Mouse (Mus musculus) liver, embryonic 14.5 days (tissue): ENCODE measurements around the gene Elmo1. TPM values are rescaled to one million over a fixed set of nuclear protein-coding genes. Genes with fewer than 3 reads are reported as not detected.

ENCODE experiments used
- ATAC-seq: fragments of 200-750 bp; cut with Nextera tagmentation; 2 replicates; pipeline ENCODE4 v1.8.0; 2017; ENCODE audit warnings: moderate number of reproducible peaks, mild to moderate bottlenecking, moderate library complexity; ENCODE audit not compliant: insufficient read depth
- DNase-seq, 3 experiments: peaks; one replicate each; pipeline ENCODE4 v3.0.0-alpha.2; 2012 to 2013; ENCODE audit warnings: low read depth in 3 of 3, low spot score in 3 of 3
- H3K27ac ChIP-seq: fragments of 300-500 bp; sonication (generic); 2 replicates; pipeline ENCODE4 v1.5.1; 2014; ENCODE audit warnings: moderate library complexity, mild to moderate bottlenecking, control low read depth, inconsistent platforms
- H3K27me3 ChIP-seq: fragments of 300-500 bp; sonication (generic); 2 replicates; pipeline ENCODE4 v1.6.1; 2014; ENCODE audit warnings: mild to moderate bottlenecking, low read length, moderate library complexity; ENCODE audit not compliant: control insufficient read depth, insufficient read depth
- H3K36me3 ChIP-seq: fragments of 300-500 bp; sonication (generic); replicated peaks from 2 replicates; pipeline ENCODE4 v1.6.1; 2014; ENCODE audit warnings: low read depth; ENCODE audit not compliant: control insufficient read depth, insufficient read depth
- H3K4me1 ChIP-seq, 2 experiments: fragments of 200-500 bp in 1 of 2; fragments of 300-500 bp in 1 of 2; sonication (generic) in 1 of 2; replicated peaks; 2 replicates each; pipeline ENCODE4 v1.6.1; 2012 to 2014; ENCODE audit warnings: antibody characterized with exemption in 1 of 2, inconsistent platforms in 1 of 2, low read length in 1 of 2; ENCODE audit not compliant: control insufficient read depth in 2 of 2, insufficient read depth in 2 of 2
- H3K4me2 ChIP-seq: fragments of 300-500 bp; sonication (generic); 2 replicates; pipeline ENCODE4 v1.6.1; 2014; ENCODE audit warnings: low read depth, mild to moderate bottlenecking, control low read depth, moderate library complexity
- H3K4me3 ChIP-seq, 2 experiments: fragments of 200-500 bp in 1 of 2; fragments of 300-500 bp in 1 of 2; sonication (generic) in 1 of 2; 2 replicates each; pipeline ENCODE4 v1.5.1; 2012 to 2014; ENCODE audit warnings: low read depth in 2 of 2, low read length in 2 of 2, mild to moderate bottlenecking in 2 of 2, control low read depth in 1 of 2, inconsistent platforms in 1 of 2, moderate library complexity in 1 of 2; ENCODE audit not compliant: insufficient read depth in 1 of 2
- H3K9ac ChIP-seq: fragments of 300-500 bp; sonication (generic); replicated peaks from 2 replicates; pipeline ENCODE4 v1.6.1; 2014; ENCODE audit warnings: mild to moderate bottlenecking, control low read depth, moderate library complexity
- H3K9me3 ChIP-seq: fragments of 300-500 bp; sonication (generic); 2 replicates; pipeline ENCODE4 v1.6.1; 2016; ENCODE audit warnings: low read length, mixed read lengths; ENCODE audit not compliant: control insufficient read depth
- CTCF ChIP-seq: IDR thresholded peaks from 2 replicates; pipeline ENCODE4 v1.5.1; 2016; ENCODE audit warnings: antibody characterized with exemption, low read depth, control low read depth
- EP300 ChIP-seq: IDR thresholded peaks from 2 replicates; pipeline ENCODE4 v1.6.1; 2016; ENCODE audit warnings: antibody characterized with exemption, low read depth
- WGBS: fragments of 180-500 bp; shearing (Covaris S2); extraction: QIAGEN DNeasy Blood & Tissue Kit; methylation state at CpG from one replicate; pipeline ENCODE4 v1.1.7; 2014; ENCODE audit not compliant: insufficient replicate concordance; 5-methylcytosine and 5-hydroxymethylcytosine counted together
- polyA plus RNA-seq, 2 experiments: library from polyadenylated mRNA; depleted of rRNA in 1 of 2; stranded (reverse) in 1 of 2; unstranded in 1 of 2; fragments of >200 nt; fragmentation: Nextera tagmentation in 1 of 2; extraction: Ambion mirVana in 1 of 2; gene quantifications; 2 replicates each; pipeline versions ENCODE4 v1.2.1 to v1.2.3; 2012 to 2014

The Elmo1 gene
- polyA plus RNA-seq, 2 experiments = 3.0 to 3.9 TPM

- no peaks in the 10 kb centered on the region for H3K9me3 ChIP-seq
- ATAC-seq (no peak), DNase-seq (no peak)
- H3K4me1 ChIP-seq = no peaks in the 10 kb centered on the region; a peak in 1 of 4 replicates
- TF ChIP-seq EP300 = no peak
- TF ChIP-seq CTCF = no peak
- no peak overlapping the region for H3K27ac ChIP-seq
- H3K4me3 ChIP-seq = no peak overlapping the region
- H3K36me3 ChIP-seq = no peaks in the 10 kb centered on the region
- no peak overlapping the region for H3K4me2 ChIP-seq
- WGBS = 74% methylated on average over 2 of the region's 2 CpGs
- H3K9ac ChIP-seq = no peak overlapping the region
- H3K27me3 ChIP-seq = no peaks in the 10 kb centered on the region
Observed at GRCm38 (mm10) chr13:20279889-20280288, 189.5 kb downstream of the Elmo1 start.

- Histone ChIP-seq H3K4me3 (no peak overlapping the region), H3K27me3 (no peaks in the 10 kb centered on the region), H3K9me3 (no peaks in the 10 kb centered on the region), H3K36me3 (no peaks in the 10 kb centered on the region), H3K4me2 (no peak overlapping the region), H3K27ac (no peak overlapping the region), H3K4me1 (no peaks in the 10 kb centered on the region; a peak in 1 of 4 replicates), H3K9ac (no peak overlapping the region)
- TF ChIP-seq CTCF (no peak), EP300 (no peak)
- DNase-seq = no peak
- WGBS = 77% methylated on average over 7 of the region's 7 CpGs
- no peak for ATAC-seq
Observed at GRCm38 (mm10) chr13:20283891-20284290, 193.5 kb downstream of the Elmo1 start.

GRCm38 (mm10) chr13:20286680-20287079 is 196.3 kb downstream of the Elmo1 start:
- H3K4me1 ChIP-seq = no peaks in the 10 kb centered on the region
- H3K36me3 ChIP-seq = no peaks in the 10 kb centered on the region
- DNase-seq = no peak
- no peaks in the 10 kb centered on the region for H3K27me3 ChIP-seq
- TF ChIP-seq CTCF = no peak
- TF ChIP-seq EP300 = no peak
- H3K9ac ChIP-seq = no peak overlapping the region
- no peaks in the 10 kb centered on the region for H3K9me3 ChIP-seq
- H3K4me3 ChIP-seq = no peak overlapping the region
- 64% methylated on average over 6 of the region's 6 CpGs for WGBS
- H3K27ac ChIP-seq = no peak overlapping the region
- ATAC-seq = no peak
- no peak overlapping the region for H3K4me2 ChIP-seq

GRCm38 (mm10) chr13:20288393-20288792 is 198.0 kb downstream of the Elmo1 start:
- no peak for DNase-seq

GRCm38 (mm10) chr13:20290412-20290811 is 200.0 kb downstream of the Elmo1 start:
- no peak overlapping the region for H3K9ac ChIP-seq
- H3K36me3 ChIP-seq = no peaks in the 10 kb centered on the region
- TF ChIP-seq EP300 (no peak), CTCF (no peak)
- no peaks in the 10 kb centered on the region for H3K9me3 ChIP-seq
- no peak overlapping the region for H3K27ac ChIP-seq
- ATAC-seq = no peak
- 75% methylated on average over 10 of the region's 10 CpGs for WGBS
- DNase-seq = no peak
- H3K27me3 ChIP-seq = no peaks in the 10 kb centered on the region
- H3K4me2 ChIP-seq = no peak overlapping the region
- H3K4me1 ChIP-seq = no peaks in the 10 kb centered on the region
- no peak overlapping the region for H3K4me3 ChIP-seq

More at GRCm38 (mm10) chr13:20288393-20288792, 198.0 kb downstream of the Elmo1 start:
- Histone ChIP-seq H3K27ac (no peak overlapping the region), H3K4me2 (no peak overlapping the region), H3K4me1 (no peaks in the 10 kb centered on the region), H3K9ac (no peak overlapping the region), H3K4me3 (no peak overlapping the region), H3K27me3 (no peaks in the 10 kb centered on the region), H3K36me3 (no peaks in the 10 kb centered on the region), H3K9me3 (no peaks in the 10 kb centered on the region)
- TF ChIP-seq CTCF = no peak
- TF ChIP-seq EP300 = no peak
- ATAC-seq = no peak
- 60% methylated on average over 7 of the region's 7 CpGs for WGBS
